Mouse (Mus musculus) C2C12 (cell line): ENCODE measurements around the gene Smco2.

Experiments
- CEBPB ChIP-seq: IDR thresholded peaks from one replicate; pipeline ENCODE4 v1.6.1; 2011; ENCODE audit warnings: low read depth, mild to moderate bottlenecking, control low read depth, moderate library complexity
- CTCF ChIP-seq: IDR thresholded peaks from one replicate; pipeline ENCODE4 v1.5.1; 2011; ENCODE audit not compliant: control insufficient read depth, insufficient read depth, insufficient read length
- MYOG ChIP-seq: IDR thresholded peaks from one replicate; pipeline ENCODE4 v1.6.1; 2011; ENCODE audit not compliant: control insufficient read depth, insufficient read length; ENCODE audit errors: extremely low read depth
- USF1 ChIP-seq: IDR thresholded peaks from one replicate; pipeline ENCODE4 v1.6.1; 2011; ENCODE audit warnings: low read depth, mild to moderate bottlenecking, control low read depth, moderate library complexity

- TF ChIP-seq USF1 (no peak), CTCF (no peak), MYOG (no peak), CEBPB (no peak)
Observed at GRCm38 (mm10) chr6:146850050-146850449, at the start of gene Smco2.
